Mouse (Mus musculus) spleen, adult 2 months (tissue): ENCODE measurements around the gene Slf2.

ENCODE experiments used
- CTCF ChIP-seq: fragments of 200-500 bp; IDR thresholded peaks from 2 replicates; pipeline ENCODE4 v1.5.1; 2011; ENCODE audit warnings: mild to moderate bottlenecking, inconsistent platforms; ENCODE audit not compliant: insufficient read depth, insufficient read length, insufficient replicate concordance; ENCODE audit errors: extremely low read depth
- POLR2A ChIP-seq: fragments of 200-500 bp; IDR thresholded peaks from 2 replicates; pipeline ENCODE4 v1.6.1; 2011; ENCODE audit warnings: low read depth, low read length, inconsistent platforms

DNA sequence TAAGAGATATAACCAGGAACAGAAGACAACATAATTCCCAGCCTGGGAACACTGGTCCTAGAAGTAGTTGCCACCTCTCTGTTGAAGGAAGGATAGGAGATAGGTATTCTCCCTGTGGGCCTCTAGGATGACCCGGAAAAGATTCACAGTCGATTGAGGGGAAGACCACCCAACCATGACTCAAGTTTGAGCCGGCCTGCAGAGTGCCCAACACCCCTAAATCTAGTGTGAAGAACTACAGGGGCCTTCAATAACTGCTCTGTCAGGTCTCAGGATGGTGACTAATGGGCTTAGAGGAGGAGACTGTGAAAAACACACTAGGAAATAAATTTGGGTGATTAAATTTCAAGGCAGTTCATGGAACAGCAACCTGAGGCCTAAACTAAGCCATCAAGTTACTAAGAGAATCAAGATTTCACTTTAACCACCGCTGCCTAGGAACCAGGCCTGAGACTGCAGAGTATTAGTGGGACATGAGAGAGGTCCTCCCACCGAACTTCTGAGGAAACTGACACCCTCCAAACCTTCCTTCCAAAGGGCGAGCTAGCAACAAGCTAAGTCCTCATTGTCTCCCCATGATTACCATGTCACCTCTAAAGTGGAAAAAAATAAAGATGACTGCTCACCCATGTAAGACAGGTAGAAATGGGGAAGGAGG, 27.5 kb upstream of the Slf2 start:
- TF ChIP-seq CTCF (no peak), POLR2A (no peak)
